Mouse (Mus musculus) heart, embryonic 15.5 days (tissue): Measurements from ENCODE around the gene Sulf2. TPM values are rescaled to one million over a fixed set of nuclear protein-coding genes. Genes with fewer than 3 reads are reported as not detected.

Experiments used
- ATAC-seq: fragments of 200-750 bp; cut with Nextera tagmentation; replicated peaks from 2 replicates; pipeline ENCODE4 v1.8.0; 2017; ENCODE audit warnings: low read depth, moderate TSS enrichment; ENCODE audit not compliant: insufficient number of reproducible peaks, insufficient read depth, low FRiP score
- H3K27ac ChIP-seq: fragments of 300-500 bp; sonication (generic); 2 replicates; pipeline ENCODE4 v1.5.1; 2015; ENCODE audit warnings: mild to moderate bottlenecking, inconsistent platforms
- H3K27me3 ChIP-seq: fragments of 300-500 bp; sonication (generic); 2 replicates; pipeline ENCODE4 v1.6.1; 2015; ENCODE audit warnings: inconsistent platforms
- H3K36me3 ChIP-seq: fragments of 300-500 bp; sonication (generic); 2 replicates; pipeline ENCODE4 v1.6.1; 2015; ENCODE audit warnings: mild to moderate bottlenecking, inconsistent platforms
- H3K4me1 ChIP-seq: fragments of 300-500 bp; sonication (generic); replicated peaks from 2 replicates; pipeline ENCODE4 v1.6.1; 2015; ENCODE audit warnings: inconsistent platforms
- H3K4me2 ChIP-seq: fragments of 300-500 bp; sonication (generic); 2 replicates; pipeline ENCODE4 v1.6.1; 2015; ENCODE audit warnings: inconsistent platforms, mild to moderate bottlenecking, moderate library complexity
- H3K4me3 ChIP-seq: fragments of 300-500 bp; sonication (generic); 2 replicates; pipeline ENCODE4 v1.5.1; 2015; ENCODE audit warnings: mild to moderate bottlenecking, inconsistent platforms
- H3K9ac ChIP-seq: fragments of 300-500 bp; sonication (generic); 2 replicates; pipeline ENCODE4 v1.6.1; 2015; ENCODE audit warnings: mild to moderate bottlenecking, inconsistent platforms
- H3K9me3 ChIP-seq: fragments of 300-500 bp; sonication (generic); replicated peaks from 2 replicates; pipeline ENCODE4 v1.6.1; 2016; ENCODE audit warnings: inconsistent platforms
- WGBS: fragments of 180-500 bp; shearing (Covaris S2); methylation state at CpG from one replicate; pipeline ENCODE4 v1.1.7; 2015; ENCODE audit warnings: mixed read lengths; 5-methylcytosine and 5-hydroxymethylcytosine counted together
- polyA plus RNA-seq: library from polyadenylated mRNA; unstranded; fragments of >200 nt; fragmentation: Nextera tagmentation; extraction: Ambion mirVana; gene quantifications from 2 replicates; pipeline ENCODE4 v1.2.1, GENCODE M21; 2015

Sulf2 gene
- polyA plus RNA-seq, 1 experiment from 2014 or later, result 80.6 TPM

GRCm38 (mm10) chr2:166029232-166029631 lies 126.2 kb downstream of the Sulf2 start:
- Histone ChIP-seq H3K9me3 (no peaks in the 10 kb centered on the region), H3K9ac (no peak overlapping the region), H3K4me2 (no peak overlapping the region), H3K36me3 (no peaks in the 10 kb centered on the region), H3K4me1 (peaks cover 38% of the 10 kb centered on the region), H3K4me3 (no peak overlapping the region), H3K27ac (peak overlapping the region; percentile 31; the same call in 1 of the 2 replicates), H3K27me3 (no peaks in the 10 kb centered on the region)
- ATAC-seq, result no peak
- WGBS, result 48% methylated on average over 4 of the region's 4 CpGs

- Histone ChIP-seq H3K9ac (no peak overlapping the region), H3K4me1 (peaks cover 42% of the 10 kb centered on the region), H3K9me3 (no peaks in the 10 kb centered on the region), H3K4me2 (no peak overlapping the region), H3K27me3 (no peaks in the 10 kb centered on the region), H3K36me3 (no peaks in the 10 kb centered on the region), H3K27ac (no peak overlapping the region), H3K4me3 (no peak overlapping the region)
- ATAC-seq, result no peak
- 91% methylated on average over 3 of the region's 3 CpGs for WGBS
Measured at GRCm38 (mm10) chr2:166027834-166028233, 127.6 kb downstream of the Sulf2 start.

- H3K4me2 ChIP-seq, result no peak overlapping the region
- 79% methylated on average over 5 of the region's 5 CpGs for WGBS
- H3K4me3 ChIP-seq, result no peak overlapping the region
- no peaks in the 10 kb centered on the region for H3K27me3 ChIP-seq
- no peak overlapping the region for H3K27ac ChIP-seq
- no peak overlapping the region for H3K9ac ChIP-seq
- H3K4me1 ChIP-seq, result peaks cover 44% of the 10 kb centered on the region
- H3K36me3 ChIP-seq, result no peaks in the 10 kb centered on the region
- ATAC-seq, result no peak
- no peaks in the 10 kb centered on the region for H3K9me3 ChIP-seq
Measured at GRCm38 (mm10) chr2:166025943-166026342, 129.5 kb downstream of the Sulf2 start.

GRCm38 (mm10) chr2:166024621-166025020 lies 130.8 kb downstream of the Sulf2 start:
- no peak overlapping the region for H3K4me3 ChIP-seq
- no peak overlapping the region for H3K9ac ChIP-seq
- H3K4me1 ChIP-seq, result peaks cover 36% of the 10 kb centered on the region
- no peak overlapping the region for H3K27ac ChIP-seq
- no peaks in the 10 kb centered on the region for H3K36me3 ChIP-seq
- WGBS, result 82% methylated on average over 4 of the region's 4 CpGs
- ATAC-seq, result no peak
- no peaks in the 10 kb centered on the region for H3K27me3 ChIP-seq
- H3K9me3 ChIP-seq, result no peaks in the 10 kb centered on the region
- H3K4me2 ChIP-seq, result no peak overlapping the region

GRCm38 (mm10) chr2:166024079-166024478 lies 131.4 kb downstream of the Sulf2 start:
- no peak for ATAC-seq
- H3K4me2 ChIP-seq, result no peak overlapping the region
- no peaks in the 10 kb centered on the region for H3K27me3 ChIP-seq
- no peak overlapping the region for H3K9ac ChIP-seq
- H3K4me3 ChIP-seq, result no peak overlapping the region
- H3K36me3 ChIP-seq, result no peaks in the 10 kb centered on the region
- WGBS, result 72% methylated on average over 3 of the region's 3 CpGs
- H3K27ac ChIP-seq, result 0 out of 2 replicates have a peak overlapping the region, but pooled peaks have one; percentile 1
- H3K4me1 ChIP-seq, result peaks cover 32% of the 10 kb centered on the region
- no peaks in the 10 kb centered on the region for H3K9me3 ChIP-seq

Other genes starting within 250 kb of the Sulf2 start
- gene Ncoa3, start 163.0 kb downstream of the Sulf2 start, polyA plus RNA-seq, result 8.7 and 11.0 TPM in 2 replicates